Mouse (Mus musculus): ENCODE data around the gene Hikeshi. TPM values are rescaled to one million over a fixed set of nuclear protein-coding genes. Genes with fewer than 3 reads are reported as not detected.
A peak's percentile ranks its signal among the peaks of the same experiment; 100 is the strongest.

The Hikeshi gene
- polyA plus RNA-seq, 2 experiments = 26.7 to 62.1 TPM

GRCm38 (mm10) chr7:89908421-89908820, 32.6 kb downstream of the Hikeshi start:
- peaks cover 0 to 2% of the 10 kb centered on the region in 2 experiments; a peak in 2 of 4 replicates for H3K4me1 ChIP-seq (replicated peaks; ENCODE audit: control insufficient read depth in 2 of 2, insufficient read depth in 2 of 2, low read length in 1 of 2)
- no peak for DNase-seq (ENCODE audit: low read depth in 3 of 3, low spot score in 3 of 3)
- no peaks in the 10 kb centered on the region for H3K36me3 ChIP-seq (replicated peaks; ENCODE audit: control insufficient read depth, insufficient read depth, low read depth)
- no peak for TF ChIP-seq CTCF (IDR thresholded peaks at IDR 0.05; ENCODE audit: low read depth)
- TF ChIP-seq EP300 (IDR thresholded peaks at IDR 0.05; ENCODE audit: low read depth) = no peak
- no peak overlapping the region for H3K9ac ChIP-seq (replicated peaks)
- H3K9me3 ChIP-seq (ENCODE audit: control insufficient read depth, low read length) = no peaks in the 10 kb centered on the region
- no peak overlapping the region for H3K4me2 ChIP-seq (ENCODE audit: low read depth)
- 52% methylated on average over 7 of the region's 7 CpGs for WGBS (ENCODE audit: insufficient replicate concordance)
- no peak for ATAC-seq (ENCODE audit: insufficient read depth)
- H3K27ac ChIP-seq = no peak overlapping the region
- H3K27me3 ChIP-seq (ENCODE audit: control insufficient read depth, insufficient read depth, low read length) = no peaks in the 10 kb centered on the region
- no peak overlapping the region for H3K4me3 ChIP-seq (ENCODE audit: insufficient read depth in 1 of 2, low read depth in 2 of 2, low read length in 2 of 2)

GRCm38 (mm10) chr7:89907950-89908349, 33.1 kb downstream of the Hikeshi start:
- peak; percentile 34 to 59 (median 45) for DNase-seq (ENCODE audit: low read depth in 3 of 3, low spot score in 3 of 3)
- no peaks in the 10 kb centered on the region for H3K9me3 ChIP-seq (ENCODE audit: control insufficient read depth, low read length)
- TF ChIP-seq CTCF (IDR thresholded peaks at IDR 0.05; ENCODE audit: low read depth) (peak; percentile 89), EP300 (IDR thresholded peaks at IDR 0.05; ENCODE audit: low read depth) (no peak)
- no peak overlapping the region for H3K4me3 ChIP-seq (ENCODE audit: insufficient read depth in 1 of 2, low read depth in 2 of 2, low read length in 2 of 2)
- no peaks in the 10 kb centered on the region for H3K27me3 ChIP-seq (ENCODE audit: control insufficient read depth, insufficient read depth, low read length)
- no peak overlapping the region for H3K27ac ChIP-seq
- H3K36me3 ChIP-seq (replicated peaks; ENCODE audit: control insufficient read depth, insufficient read depth, low read depth) = no peaks in the 10 kb centered on the region
- no peak overlapping the region for H3K9ac ChIP-seq (replicated peaks)
- H3K4me1 ChIP-seq (replicated peaks; ENCODE audit: control insufficient read depth in 2 of 2, insufficient read depth in 2 of 2, low read length in 1 of 2) = peaks cover 0 to 2% of the 10 kb centered on the region in 2 experiments; a peak in 2 of 4 replicates
- no peak for ATAC-seq (ENCODE audit: insufficient read depth)
- H3K4me2 ChIP-seq (ENCODE audit: low read depth) = no peak overlapping the region
- WGBS (ENCODE audit: insufficient replicate concordance) = 15% methylated on average over 8 of the region's 8 CpGs

GRCm38 (mm10) chr7:89903442-89904343, 37.3 kb downstream of the Hikeshi start, which contains the start of gene Ccdc81:
Gene Ccdc81, minus strand, starts transcription at chr7:89903629.
- TF ChIP-seq CTCF (IDR thresholded peaks at IDR 0.05; ENCODE audit: low read depth) = no peak
- TF ChIP-seq EP300 (IDR thresholded peaks at IDR 0.05; ENCODE audit: low read depth) = no peak
- Histone ChIP-seq H3K4me2 (ENCODE audit: low read depth) (no peak within 1 kb of the TSS), H3K27ac (no peak within 1 kb of the TSS), H3K4me3 (ENCODE audit: insufficient read depth in 1 of 2, low read depth in 2 of 2, low read length in 2 of 2) (no peak within 1 kb of the TSS), H3K9me3 (ENCODE audit: control insufficient read depth, low read length) (no peaks in the 10 kb centered on the region), H3K4me1 (replicated peaks; ENCODE audit: control insufficient read depth in 2 of 2, insufficient read depth in 2 of 2, low read length in 1 of 2) (peaks cover 0 to 2% of the 10 kb centered on the region in 2 experiments; a peak in 2 of 4 replicates), H3K27me3 (ENCODE audit: control insufficient read depth, insufficient read depth, low read length) (no peaks in the 10 kb centered on the region), H3K9ac (replicated peaks) (no peak within 1 kb of the TSS), H3K36me3 (replicated peaks; ENCODE audit: control insufficient read depth, insufficient read depth, low read depth) (no peaks in the 10 kb centered on the region)
- ATAC-seq (ENCODE audit: insufficient read depth) (no peak), DNase-seq (ENCODE audit: low read depth in 3 of 3, low spot score in 3 of 3) (no peak)
- 47% methylated on average over 22 of the region's 22 CpGs for WGBS (ENCODE audit: insufficient replicate concordance)

GRCm38 (mm10) chr7:89903007-89903406, 38.0 kb downstream of the Hikeshi start:
- no peak for TF ChIP-seq CTCF (IDR thresholded peaks at IDR 0.05; ENCODE audit: low read depth)
- no peak for TF ChIP-seq EP300 (IDR thresholded peaks at IDR 0.05; ENCODE audit: low read depth)
- no peak for DNase-seq (ENCODE audit: low read depth in 3 of 3, low spot score in 3 of 3)
- no peak overlapping the region for H3K4me2 ChIP-seq (ENCODE audit: low read depth)
- 76% methylated on average over 8 of the region's 8 CpGs for WGBS (ENCODE audit: insufficient replicate concordance)
- H3K4me3 ChIP-seq (ENCODE audit: insufficient read depth in 1 of 2, low read depth in 2 of 2, low read length in 2 of 2) = no peak overlapping the region
- no peaks in the 10 kb centered on the region for H3K36me3 ChIP-seq (replicated peaks; ENCODE audit: control insufficient read depth, insufficient read depth, low read depth)
- H3K27me3 ChIP-seq (ENCODE audit: control insufficient read depth, insufficient read depth, low read length) = no peaks in the 10 kb centered on the region
- H3K4me1 ChIP-seq (replicated peaks; ENCODE audit: control insufficient read depth in 2 of 2, insufficient read depth in 2 of 2, low read length in 1 of 2) = peaks cover 0 to 2% of the 10 kb centered on the region in 2 experiments; a peak in 2 of 4 replicates
- no peak overlapping the region for H3K9ac ChIP-seq (replicated peaks)
- no peak overlapping the region for H3K27ac ChIP-seq
- H3K9me3 ChIP-seq (ENCODE audit: control insufficient read depth, low read length) = no peaks in the 10 kb centered on the region
- no peak for ATAC-seq (ENCODE audit: insufficient read depth)

GRCm38 (mm10) chr7:89891856-89892255, 49.1 kb downstream of the Hikeshi start:
- no peaks in the 10 kb centered on the region for H3K27me3 ChIP-seq (ENCODE audit: control insufficient read depth, insufficient read depth, low read length)
- no peaks in the 10 kb centered on the region for H3K36me3 ChIP-seq (replicated peaks; ENCODE audit: control insufficient read depth, insufficient read depth, low read depth)
- DNase-seq (ENCODE audit: low read depth in 3 of 3, low spot score in 3 of 3) (no peak), ATAC-seq (ENCODE audit: insufficient read depth) (no peak)
- peak; percentile 37; the same call in 1 of the 2 replicates for TF ChIP-seq CTCF (IDR thresholded peaks at IDR 0.05; ENCODE audit: low read depth)
- no peak for TF ChIP-seq EP300 (IDR thresholded peaks at IDR 0.05; ENCODE audit: low read depth)
- H3K4me2 ChIP-seq (ENCODE audit: low read depth) = no peak overlapping the region
- no peak overlapping the region for H3K27ac ChIP-seq
- H3K9ac ChIP-seq (replicated peaks) = no peak overlapping the region
- no peaks in the 10 kb centered on the region for H3K9me3 ChIP-seq (ENCODE audit: control insufficient read depth, low read length)
- no peaks in the 10 kb centered on the region for H3K4me1 ChIP-seq (replicated peaks; ENCODE audit: control insufficient read depth in 2 of 2, insufficient read depth in 2 of 2, low read length in 1 of 2)
- H3K4me3 ChIP-seq (ENCODE audit: insufficient read depth in 1 of 2, low read depth in 2 of 2, low read length in 2 of 2) = no peak overlapping the region
- 22% methylated on average over 4 of the region's 4 CpGs for WGBS (ENCODE audit: insufficient replicate concordance)
